Mouse (Mus musculus): ENCODE measurements at regions not wholly inside any gene's neighbourhood (a gene's known extent, or its start where the extent isn't known, plus 50 kb on each side); places are given as distances from the start of the nearest gene placed in this dataset.
"Not testable (repeated sequence)": the region's sequence is repeated elsewhere in the genome, so short reads cannot be mapped to it uniquely, and the experiment has no call there.

GRCm38 (mm10) chr3:22681999-22682648, 605.7 kb downstream of the Tbl1xr1 start:
- Histone ChIP-seq H3K9me3 (replicated peaks) (no peaks in the 10 kb centered on the region), H3K36me3 (replicated peaks) (no peaks in the 10 kb centered on the region), H3K4me3 (ENCODE audit: low read depth, low read length) (no peak overlapping the region), H3K4me1 (ENCODE audit: insufficient read depth, low read depth, low read length) (no peaks in the 10 kb centered on the region), H3K27me3 (ENCODE audit: insufficient read depth, low read length) (no peaks in the 10 kb centered on the region)
- TF ChIP-seq POLR2AphosphoS5 (IDR thresholded peaks at IDR 0.05; ENCODE audit: insufficient replicate concordance, low read depth, low read length) = peak; percentile 57; the same call in 1 of the 2 replicates
- TF ChIP-seq GATA1 (IDR thresholded peaks at IDR 0.05; ENCODE audit: borderline replicate concordance, low read length) = no peak
- DNase-seq (ENCODE audit: low spot score) = no peak
- no peak; the same call in 1 of the 2 replicates for ATAC-seq (ENCODE audit: extremely low read depth, insufficient number of reproducible peaks, low FRiP score, poor library complexity, severe bottlenecking)

GRCm38 (mm10) chr3:22699317-22699716, 622.9 kb downstream of the Tbl1xr1 start:
- H3K4me1 ChIP-seq (ENCODE audit: insufficient read depth, low read depth, low read length) = no peaks in the 10 kb centered on the region
- DNase-seq (ENCODE audit: low spot score) (no peak), ATAC-seq (ENCODE audit: extremely low read depth, insufficient number of reproducible peaks, low FRiP score, poor library complexity, severe bottlenecking) (no peak)
- no peak overlapping the region for H3K4me3 ChIP-seq (ENCODE audit: low read depth, low read length)
- H3K9me3 ChIP-seq (replicated peaks) = peaks cover 4% of the 10 kb centered on the region
- no peaks in the 10 kb centered on the region for H3K36me3 ChIP-seq (replicated peaks)
- TF ChIP-seq POLR2AphosphoS5 (IDR thresholded peaks at IDR 0.05; ENCODE audit: insufficient replicate concordance, low read depth, low read length) (no peak), GATA2 (IDR thresholded peaks at IDR 0.05; ENCODE audit: borderline replicate concordance, low read depth, low read length) (no peak), TAL1 (conservative IDR thresholded peaks at IDR 0.05; ENCODE audit: low read depth, low read length) (no peak), GATA1 (IDR thresholded peaks at IDR 0.05; ENCODE audit: borderline replicate concordance, low read length) (no peak), CTCF (IDR thresholded peaks at IDR 0.05; ENCODE audit: low read depth, low read length) (no peak)
- H3K27me3 ChIP-seq (ENCODE audit: insufficient read depth, low read length) = no peaks in the 10 kb centered on the region

- ATAC-seq (ENCODE audit: extremely low read depth, insufficient number of reproducible peaks, low FRiP score, poor library complexity, severe bottlenecking) = not testable (repeated sequence)
These were observed 625.0 kb downstream of the Tbl1xr1 start for GRCm38 (mm10) chr3:22701486-22701885.

GRCm38 (mm10) chr3:22705673-22706072, 629.2 kb downstream of the Tbl1xr1 start:
- TF ChIP-seq POLR2AphosphoS5 (IDR thresholded peaks at IDR 0.05; ENCODE audit: insufficient replicate concordance, low read depth, low read length) (no peak), CTCF (IDR thresholded peaks at IDR 0.05; ENCODE audit: low read depth, low read length) (no peak), GATA2 (IDR thresholded peaks at IDR 0.05; ENCODE audit: borderline replicate concordance, low read depth, low read length) (no peak), TAL1 (conservative IDR thresholded peaks at IDR 0.05; ENCODE audit: low read depth, low read length) (no peak), GATA1 (IDR thresholded peaks at IDR 0.05; ENCODE audit: borderline replicate concordance, low read length) (no peak)
- H3K9me3 ChIP-seq (replicated peaks) = peaks cover 10% of the 10 kb centered on the region
- H3K4me3 ChIP-seq (ENCODE audit: low read depth, low read length) = no peak overlapping the region
- no peaks in the 10 kb centered on the region for H3K4me1 ChIP-seq (ENCODE audit: insufficient read depth, low read depth, low read length)
- no peaks in the 10 kb centered on the region for H3K36me3 ChIP-seq (replicated peaks)
- DNase-seq (ENCODE audit: low spot score) = no peak
- no peaks in the 10 kb centered on the region for H3K27me3 ChIP-seq (ENCODE audit: insufficient read depth, low read length)
- ATAC-seq (ENCODE audit: extremely low read depth, insufficient number of reproducible peaks, low FRiP score, poor library complexity, severe bottlenecking) = no peak

More at GRCm38 (mm10) chr3:22701486-22701885, 625.0 kb downstream of the Tbl1xr1 start:
- H3K4me3 ChIP-seq (ENCODE audit: low read depth, low read length); H3K36me3 ChIP-seq (replicated peaks); H3K27me3 ChIP-seq (ENCODE audit: insufficient read depth, low read length); DNase-seq (ENCODE audit: low spot score); H3K4me1 ChIP-seq (ENCODE audit: insufficient read depth, low read depth, low read length): not testable (repeated sequence)
- peaks cover 10% of the 10 kb centered on the region for H3K9me3 ChIP-seq (replicated peaks)

GRCm38 (mm10) chr3:22745026-22745425, 668.6 kb downstream of the Tbl1xr1 start:
- no peaks in the 10 kb centered on the region for H3K36me3 ChIP-seq (replicated peaks)
- ATAC-seq (ENCODE audit: extremely low read depth, insufficient number of reproducible peaks, low FRiP score, poor library complexity, severe bottlenecking) (no peak), DNase-seq (ENCODE audit: low spot score) (no peak)
- no peaks in the 10 kb centered on the region for H3K27me3 ChIP-seq (ENCODE audit: insufficient read depth, low read length)
- H3K4me1 ChIP-seq (ENCODE audit: insufficient read depth, low read depth, low read length) = no peaks in the 10 kb centered on the region
- H3K9me3 ChIP-seq (replicated peaks) = no peaks in the 10 kb centered on the region
- TF ChIP-seq POLR2AphosphoS5 (IDR thresholded peaks at IDR 0.05; ENCODE audit: insufficient replicate concordance, low read depth, low read length) (no peak), CTCF (IDR thresholded peaks at IDR 0.05; ENCODE audit: low read depth, low read length) (no peak), TAL1 (conservative IDR thresholded peaks at IDR 0.05; ENCODE audit: low read depth, low read length) (no peak), GATA1 (IDR thresholded peaks at IDR 0.05; ENCODE audit: borderline replicate concordance, low read length) (no peak), GATA2 (IDR thresholded peaks at IDR 0.05; ENCODE audit: borderline replicate concordance, low read depth, low read length) (no peak)
- H3K4me3 ChIP-seq (ENCODE audit: low read depth, low read length) = no peak overlapping the region

All from G1E (cell line).